Mouse (Mus musculus) olfactory bulb, adult 2 months (tissue): Measurements from ENCODE around the gene Tprkb.

Experiments
- CTCF ChIP-seq: fragments of 200-500 bp; IDR thresholded peaks from 2 replicates; pipeline ENCODE4 v1.5.1; 2012; ENCODE audit warnings: low read depth, mild to moderate bottlenecking, low read length, moderate library complexity; ENCODE audit not compliant: insufficient read depth
- POLR2A ChIP-seq: fragments of 200-500 bp; IDR thresholded peaks from 2 replicates; pipeline ENCODE4 v1.6.1; 2012; ENCODE audit warnings: mild to moderate bottlenecking, low read depth, low read length, moderate library complexity; ENCODE audit not compliant: insufficient read depth

- TF ChIP-seq POLR2A (no peak), CTCF (no peak)
Measured at GRCm38 (mm10) chr6:85863136-85863535, 48.5 kb upstream of the Tprkb start.
